Mouse (Mus musculus): Measurements from ENCODE around the gene Cdk6.

DNA sequence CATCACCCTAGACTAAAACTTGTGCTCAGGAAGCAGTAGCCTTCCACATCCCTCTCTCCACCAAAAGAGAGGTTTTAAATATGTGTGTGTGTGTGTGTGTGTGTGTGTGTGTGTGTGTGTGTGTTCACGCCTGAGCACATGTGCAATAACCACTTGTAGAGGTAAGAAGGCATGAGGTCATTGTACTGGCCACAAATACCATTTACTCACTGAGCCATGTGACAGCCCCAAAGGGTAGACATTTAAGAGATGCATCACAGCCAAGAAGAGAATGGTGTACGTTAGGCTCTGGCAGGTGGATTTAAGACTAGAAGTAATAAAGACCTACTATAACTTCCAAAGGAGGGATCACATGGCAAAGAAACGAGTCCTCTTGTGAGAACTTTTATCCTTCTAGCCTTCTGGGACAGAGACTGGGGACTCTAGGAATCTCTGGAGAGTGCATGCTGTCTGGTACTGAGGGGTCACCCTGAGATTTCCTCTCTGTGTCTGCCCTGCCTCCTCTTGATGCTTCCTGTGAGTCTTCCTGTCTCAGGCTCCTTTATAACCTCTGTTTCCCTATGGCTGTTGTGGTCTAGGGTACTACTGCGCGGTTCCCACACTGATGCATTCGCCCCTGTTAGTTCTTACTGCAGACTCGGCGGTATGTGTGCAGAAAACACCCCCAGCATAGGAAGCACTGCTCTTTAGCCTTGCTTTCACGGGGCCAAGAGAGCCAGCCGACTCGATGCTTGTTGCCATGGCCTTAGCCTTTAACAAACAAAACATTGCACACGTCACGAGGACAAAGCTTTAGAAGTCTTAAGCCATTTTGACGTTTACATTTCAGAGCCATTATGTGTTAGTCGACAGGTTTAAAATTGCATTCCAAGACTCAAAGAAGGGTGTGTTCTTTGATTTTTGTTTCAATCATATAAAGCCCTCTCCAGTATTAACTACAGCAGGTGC lies 22.0 kb downstream of the Cdk6 start:
- TF ChIP-seq CTCF (IDR thresholded peaks at IDR 0.05; ENCODE audit: borderline replicate concordance, extremely low read depth, insufficient read depth, insufficient read length) (no peak), POLR2A (IDR thresholded peaks at IDR 0.05; ENCODE audit: borderline replicate concordance, extremely low read depth, insufficient read depth, insufficient read length, poor library complexity, severe bottlenecking) (no peak)
